ENCODE assay signal across 23 mouse cellular contexts in genomic region chr1:185302816-185303215, GRCm38 (mm10).
"Had no signal": no experiment of that assay in that cellular context is flagged by ENCODE, and none has a peak within 500 bp of the region (broad histone marks: within the 10 kb centered on the region; RNA-seq: fewer than 3 reads in every experiment).

No protein-coding gene starts in this region.

- H3K9me3 ChIP-seq: heart, embryonic 13.5 days; heart, embryonic 15.5 days; hindbrain, embryonic 12.5 days; limb, embryonic 13.5 days; limb, embryonic 15.5 days; liver, embryonic 13.5 days; liver, embryonic 15.5 days had no signal

- H3K4me1 ChIP-seq: heart, embryonic 13.5 days; heart, embryonic 15.5 days; hindbrain, embryonic 10.5 days; hindbrain, embryonic 12.5 days; limb, embryonic 13.5 days; limb, embryonic 15.5 days; liver, embryonic 13.5 days; liver, embryonic 15.5 days had no signal

- H3K27me3 ChIP-seq: heart, embryonic 13.5 days; heart, embryonic 15.5 days; hindbrain, embryonic 12.5 days; limb, embryonic 13.5 days; limb, embryonic 15.5 days; liver, embryonic 13.5 days; liver, embryonic 15.5 days had no signal

- DNase-seq: gastrocnemius, adult 2 months; gastrocnemius, postnatal 10 days; gastrocnemius, postnatal 25 days; heart, adult 2 months; heart, postnatal 14 days; heart, postnatal 4 days; kidney, adult 18-20 months; kidney, adult 8-10 months; kidney, postnatal 10 days; kidney, postnatal 25 days; kidney, postnatal 4 days; left cerebral cortex, postnatal 4 days; liver, embryonic 13.5 days had no signal

- H3K27ac ChIP-seq: gastrocnemius, adult 2 months; heart, adult 2 months; heart, embryonic 13.5 days; heart, embryonic 15.5 days; hindbrain, embryonic 10.5 days; hindbrain, embryonic 12.5 days; hindbrain, embryonic 14.5 days; layer of hippocampus, adult 2 months; left cerebral cortex, adult 2 months; limb, embryonic 13.5 days; limb, embryonic 15.5 days; liver, embryonic 13.5 days; liver, embryonic 15.5 days had no signal

- H3K4me3 ChIP-seq: gastrocnemius, adult 2 months; heart, adult 2 months; heart, embryonic 13.5 days; heart, embryonic 15.5 days; hindbrain, embryonic 10.5 days; hindbrain, embryonic 12.5 days; layer of hippocampus, adult 2 months; left cerebral cortex, adult 2 months; limb, embryonic 13.5 days; limb, embryonic 15.5 days; liver, embryonic 13.5 days; liver, embryonic 15.5 days had no signal
